Mouse (Mus musculus) T-helper 1 cell (primary cell): ENCODE results near the gene Dhrs2.

ENCODE experiments used
- in situ Hi-C: fragments of 300-600 bp; cut with MboI, MseI; formaldehyde crosslinking; loops from one replicate; pipeline ENCODE4 v1.15.1; 2025; ENCODE audit warnings: high pct_unique_total_duplicates

The Dhrs2 gene

GRCm38 (mm10) chr14:55221707-55222106 is at the start of gene Dhrs2:
Dhrs2 (plus strand) TSS chr14:55222007.
- in situ Hi-C loops = no loop called here

GRCm38 (mm10) chr14:55174164-55174563 is 47.6 kb upstream of the Dhrs2 start:
- in situ Hi-C loops = loop anchor here (25.0 kb wide), 1 partner anchor 263 kb away; no protein-coding TSS in a partner anchor

- in situ Hi-C loops = no loop called here
Measured at GRCm38 (mm10) chr14:55177274-55177673, 44.5 kb upstream of the Dhrs2 start.

- in situ Hi-C loops = no loop called here
Measured at GRCm38 (mm10) chr14:55180951-55181350, 40.9 kb upstream of the Dhrs2 start.

GRCm38 (mm10) chr14:55183231-55183630 is 38.6 kb upstream of the Dhrs2 start:
- in situ Hi-C loops = no loop called here

GRCm38 (mm10) chr14:55184640-55185145 is 37.1 kb upstream of the Dhrs2 start:
- in situ Hi-C loops = no loop called here

GRCm38 (mm10) chr14:55188491-55188890 is 33.3 kb upstream of the Dhrs2 start:
- in situ Hi-C loops = no loop called here

- in situ Hi-C loops = no loop called here
Measured at GRCm38 (mm10) chr14:55189351-55189769, 32.4 kb upstream of the Dhrs2 start.

GRCm38 (mm10) chr14:55193354-55193753 is 28.5 kb upstream of the Dhrs2 start:
- in situ Hi-C loops = no loop called here

GRCm38 (mm10) chr14:55193876-55194635 is 27.8 kb upstream of the Dhrs2 start:
- in situ Hi-C loops = no loop called here

- in situ Hi-C loops = no loop called here
Measured at GRCm38 (mm10) chr14:55194786-55195185, 27.0 kb upstream of the Dhrs2 start.

- in situ Hi-C loops = no loop called here
Measured at GRCm38 (mm10) chr14:55197121-55197520, 24.7 kb upstream of the Dhrs2 start.

- in situ Hi-C loops = no loop called here
Measured at GRCm38 (mm10) chr14:55198187-55198586, 23.6 kb upstream of the Dhrs2 start.

GRCm38 (mm10) chr14:55204544-55204943 is 17.3 kb upstream of the Dhrs2 start:
- in situ Hi-C loops = no loop called here

GRCm38 (mm10) chr14:55205045-55205750 is 16.6 kb upstream of the Dhrs2 start:
- in situ Hi-C loops = loop anchor here (5.0 kb wide), 1 partner anchor 63 kb away; no protein-coding TSS in a partner anchor

GRCm38 (mm10) chr14:55208306-55208705 is 13.5 kb upstream of the Dhrs2 start:
- in situ Hi-C loops = loop anchor here (5.0 kb wide), 1 partner anchor 66 kb away; no protein-coding TSS in a partner anchor

GRCm38 (mm10) chr14:55213621-55214020 is 8.2 kb upstream of the Dhrs2 start:
- in situ Hi-C loops = no loop called here

- in situ Hi-C loops = no loop called here
Measured at GRCm38 (mm10) chr14:55214507-55214906, 7.3 kb upstream of the Dhrs2 start.

GRCm38 (mm10) chr14:55223172-55223571 is 1.4 kb downstream of the Dhrs2 start:
- in situ Hi-C loops = no loop called here

- in situ Hi-C loops = no loop called here
Measured at GRCm38 (mm10) chr14:55234639-55235038, 12.8 kb downstream of the Dhrs2 start.

GRCm38 (mm10) chr14:55236685-55237084 is 14.9 kb downstream of the Dhrs2 start:
- in situ Hi-C loops = no loop called here

- in situ Hi-C loops = no loop called here
Measured at GRCm38 (mm10) chr14:55242664-55243063, 20.9 kb downstream of the Dhrs2 start.

- in situ Hi-C loops = no loop called here
Measured at GRCm38 (mm10) chr14:55247181-55247580, 25.4 kb downstream of the Dhrs2 start.
